Mouse (Mus musculus) MEL (cell line): ENCODE data around the gene Pfn1. TPM values are rescaled to one million over a fixed set of nuclear protein-coding genes. Genes with fewer than 3 reads are reported as not detected.

ENCODE experiments used
- DNase-seq: peaks from one replicate; pipeline ENCODE4 v3.0.0; 2011; ENCODE audit warnings: low read depth, low spot score
- H3K27ac ChIP-seq: 2 replicates; pipeline ENCODE4 v1.5.1; 2012; ENCODE audit warnings: low read depth, mild to moderate bottlenecking, control low read depth, low read length, moderate library complexity; ENCODE audit not compliant: control insufficient read depth
- H3K27me3 ChIP-seq, 2 experiments: fragments of 150-350 bp in 1 of 2; sonication (generic) in 1 of 2; 2 replicates each; pipeline ENCODE4 v1.6.1; 2012; ENCODE audit warnings: low read length in 2 of 2, mild to moderate bottlenecking in 2 of 2, improper control_type of control experiment in 1 of 2, moderate library complexity in 1 of 2; ENCODE audit not compliant: insufficient read depth in 2 of 2, control insufficient read depth in 1 of 2
- H3K36me3 ChIP-seq, 2 experiments: 2 replicates each; pipeline ENCODE4 v1.6.1; 2012 to 2014; ENCODE audit warnings: low read length in 2 of 2, improper control_type of control experiment in 1 of 2, inconsistent platforms in 1 of 2, mild to moderate bottlenecking in 1 of 2; ENCODE audit not compliant: insufficient read depth in 2 of 2, control insufficient read depth in 1 of 2
- H3K4me1 ChIP-seq, 2 experiments: fragments of 150-350 bp in 1 of 2; sonication (generic) in 1 of 2; 2 replicates each; pipeline ENCODE4 v1.6.1; 2012; ENCODE audit warnings: low read length in 2 of 2, improper control_type of control experiment in 1 of 2, mild to moderate bottlenecking in 1 of 2; ENCODE audit not compliant: insufficient read depth in 2 of 2, control insufficient read depth in 1 of 2
- H3K4me3 ChIP-seq, 2 experiments: fragments of 150-350 bp in 1 of 2; sonication (generic) in 1 of 2; 2 replicates each; pipeline ENCODE4 v1.5.1; 2012; ENCODE audit warnings: low read depth in 2 of 2, low read length in 2 of 2, mild to moderate bottlenecking in 2 of 2, moderate library complexity in 2 of 2, control low read depth in 1 of 2, improper control_type of control experiment in 1 of 2; ENCODE audit not compliant: control insufficient read depth in 1 of 2, insufficient read depth in 1 of 2
- H3K79me2 ChIP-seq: 2 replicates; pipeline ENCODE4 v1.6.1; 2012; ENCODE audit warnings: mild to moderate bottlenecking, low read length, moderate library complexity; ENCODE audit not compliant: control insufficient read depth, poor library complexity, insufficient read depth
- H3K9ac ChIP-seq: 2 replicates; pipeline ENCODE4 v1.6.1; 2012; ENCODE audit warnings: low read depth, mild to moderate bottlenecking, control low read depth, low read length, moderate library complexity; ENCODE audit not compliant: control insufficient read depth, poor library complexity, severe bottlenecking
- H3K9me3 ChIP-seq: fragments of 150-350 bp; sonication (generic); replicated peaks from 2 replicates; pipeline ENCODE4 v1.6.1; 2012; ENCODE audit warnings: mild to moderate bottlenecking, low read length, improper control_type of control experiment, moderate library complexity; ENCODE audit not compliant: insufficient read depth
- CHD1 ChIP-seq: IDR thresholded peaks from 2 replicates; pipeline ENCODE4 v1.6.1; 2012; ENCODE audit warnings: low read depth, mild to moderate bottlenecking, inconsistent platforms, low read length, improper control_type of control experiment
- CHD2 ChIP-seq: IDR thresholded peaks from 2 replicates; pipeline ENCODE4 v1.6.1; 2011; ENCODE audit warnings: low read length, improper control_type of control experiment
- CTCF ChIP-seq, 3 experiments: IDR thresholded peaks in 2 of 3; conservative IDR thresholded peaks in 1 of 3; 2 replicates each; pipeline ENCODE4 v1.5.1; 2011 to 2012; ENCODE audit warnings: low read length in 3 of 3, low read depth in 2 of 3, mild to moderate bottlenecking in 2 of 3, improper control_type of control experiment in 1 of 3, inconsistent platforms in 1 of 3, mixed read lengths in 1 of 3, moderate library complexity in 1 of 3; ENCODE audit not compliant: control insufficient read depth in 1 of 3, insufficient read depth in 1 of 3, poor library complexity in 1 of 3, severe bottlenecking in 1 of 3
- E2F4 ChIP-seq: IDR thresholded peaks from 2 replicates; pipeline ENCODE4 v1.6.1; 2011; ENCODE audit warnings: low read depth, low read length, improper control_type of control experiment, borderline replicate concordance
- GABPA ChIP-seq: IDR thresholded peaks from 2 replicates; pipeline ENCODE4 v1.6.1; 2012; ENCODE audit warnings: low read depth, mild to moderate bottlenecking, inconsistent platforms, low read length, improper control_type of control experiment, moderate library complexity
- GATA1 ChIP-seq: IDR thresholded peaks from 2 replicates; pipeline ENCODE4 v1.6.1; 2011; ENCODE audit warnings: low read depth, low read length, improper control_type of control experiment
- HCFC1 ChIP-seq: IDR thresholded peaks from 2 replicates; pipeline ENCODE4 v1.6.1; 2012; ENCODE audit warnings: low read depth, mild to moderate bottlenecking, inconsistent platforms, low read length, improper control_type of control experiment, moderate library complexity
- JUND ChIP-seq: IDR thresholded peaks from 2 replicates; pipeline ENCODE4 v1.6.1; 2011; ENCODE audit warnings: low read depth, mild to moderate bottlenecking, improper control_type of control experiment, low read length
- KAT2A ChIP-seq: conservative IDR thresholded peaks from 2 replicates; pipeline ENCODE4 v1.6.1; 2012; ENCODE audit warnings: low read depth, low read length, improper control_type of control experiment, inconsistent platforms
- MAX ChIP-seq: IDR thresholded peaks from 2 replicates; pipeline ENCODE4 v1.6.1; 2011; ENCODE audit warnings: low read length, improper control_type of control experiment
- MEF2A ChIP-seq: IDR thresholded peaks from 2 replicates; pipeline ENCODE4 v1.6.1; 2014; ENCODE audit warnings: low read depth, mild to moderate bottlenecking, inconsistent platforms, low read length, improper control_type of control experiment; ENCODE audit not compliant: poor library complexity, insufficient replicate concordance, severe bottlenecking; ENCODE audit errors: extremely low read depth
- MYB ChIP-seq: IDR thresholded peaks from 2 replicates; pipeline ENCODE4 v1.6.1; 2011; ENCODE audit warnings: mild to moderate bottlenecking, low read depth, low read length, improper control_type of control experiment
- NELFE ChIP-seq: IDR thresholded peaks from 2 replicates; pipeline ENCODE4 v1.6.1; 2011; ENCODE audit warnings: low read depth, low read length, improper control_type of control experiment
- POLR2A ChIP-seq, 2 experiments: IDR thresholded peaks; 2 replicates each; pipeline ENCODE4 v1.6.1; 2011 to 2012; ENCODE audit warnings: low read length in 2 of 2, mild to moderate bottlenecking in 2 of 2, control low read depth in 1 of 2, improper control_type of control experiment in 1 of 2, low read depth in 1 of 2, moderate library complexity in 1 of 2; ENCODE audit not compliant: control insufficient read depth in 1 of 2, insufficient read depth in 1 of 2, poor library complexity in 1 of 2
- POLR2AphosphoS2 ChIP-seq: IDR thresholded peaks from 2 replicates; pipeline ENCODE4 v1.6.1; 2011; ENCODE audit warnings: low read length, improper control_type of control experiment
- RAD21 ChIP-seq: IDR thresholded peaks from 2 replicates; pipeline ENCODE4 v1.6.1; 2011; ENCODE audit warnings: mild to moderate bottlenecking, low read depth, low read length, improper control_type of control experiment
- SIN3A ChIP-seq: IDR thresholded peaks from 2 replicates; pipeline ENCODE4 v1.6.1; 2012; ENCODE audit warnings: low read length, improper control_type of control experiment, inconsistent platforms
- TAL1 ChIP-seq: IDR thresholded peaks from 2 replicates; pipeline ENCODE4 v1.6.1; 2012; ENCODE audit warnings: mild to moderate bottlenecking, inconsistent platforms, low read length, moderate library complexity, mixed read lengths
- TCF12 ChIP-seq: IDR thresholded peaks from 2 replicates; pipeline ENCODE4 v1.6.1; 2014; ENCODE audit warnings: low read depth, mild to moderate bottlenecking, inconsistent platforms, low read length, improper control_type of control experiment, moderate library complexity
- ZKSCAN1 ChIP-seq: IDR thresholded peaks from 2 replicates; pipeline ENCODE4 v1.6.1; 2012; ENCODE audit warnings: low read depth, mild to moderate bottlenecking, inconsistent platforms, low read length, improper control_type of control experiment, moderate library complexity
- polyA plus RNA-seq, 2 experiments: library from polyadenylated mRNA; stranded (reverse) in 1 of 2; unstranded in 1 of 2; fragments of >175 nt in 1 of 2; fragments of >200 nt in 1 of 2; gene quantifications; 2 replicates each; pipeline versions ENCODE4 v1.2.1 to v1.2.4; 2012; ENCODE audit warnings: low replicate concordance in 2 of 2, low read depth in 1 of 2; ENCODE audit not compliant: insufficient read length in 2 of 2, insufficient read depth in 1 of 2, missing spikeins in 1 of 2
- total RNA-seq: library from RNA; depleted of rRNA; stranded (reverse); fragments of 300-350 nt; gene quantifications from 2 replicates; pipeline ENCODE4 v1.2.3, GENCODE M21; 2012

Gene Pfn1
- total and polyA plus RNA-seq, 3 experiments, result 1,332 to 5,980 (median 2,392) TPM

- H3K27ac ChIP-seq, result no peak overlapping the region
- H3K27me3 ChIP-seq, result no peaks in the 10 kb centered on the region
- peaks cover 1 to 8% of the 10 kb centered on the region in 2 experiments; a peak in 3 of 4 replicates for H3K36me3 ChIP-seq
- TF ChIP-seq POLR2A (IDR thresholded peaks at IDR 0.05; ENCODE audit: control insufficient read depth in 1 of 2, insufficient read depth in 1 of 2, low read depth in 1 of 2, low read length in 2 of 2, poor library complexity in 1 of 2), result no peak
- TF ChIP-seq MEF2A, result no peak
- no peak for TF ChIP-seq HCFC1
- TF ChIP-seq ZKSCAN1, result no peak
- no peak for TF ChIP-seq SIN3A
- TF ChIP-seq TCF12, result no peak
- TF ChIP-seq GATA1, result no peak
- no peak for TF ChIP-seq JUND
- TF ChIP-seq TAL1, result no peak
- no peaks in the 10 kb centered on the region for H3K9me3 ChIP-seq
- H3K4me3 ChIP-seq, result no peak overlapping the region
- DNase-seq, result no peak
- H3K4me1 ChIP-seq, result peaks cover 2 to 14% of the 10 kb centered on the region in 2 experiments; a peak in 3 of 4 replicates
- peaks cover 26% of the 10 kb centered on the region for H3K79me2 ChIP-seq
- H3K9ac ChIP-seq, result no peak overlapping the region
Measured at GRCm38 (mm10) chr11:70658521-70658920, 4.1 kb upstream of the Pfn1 start.

DNA sequence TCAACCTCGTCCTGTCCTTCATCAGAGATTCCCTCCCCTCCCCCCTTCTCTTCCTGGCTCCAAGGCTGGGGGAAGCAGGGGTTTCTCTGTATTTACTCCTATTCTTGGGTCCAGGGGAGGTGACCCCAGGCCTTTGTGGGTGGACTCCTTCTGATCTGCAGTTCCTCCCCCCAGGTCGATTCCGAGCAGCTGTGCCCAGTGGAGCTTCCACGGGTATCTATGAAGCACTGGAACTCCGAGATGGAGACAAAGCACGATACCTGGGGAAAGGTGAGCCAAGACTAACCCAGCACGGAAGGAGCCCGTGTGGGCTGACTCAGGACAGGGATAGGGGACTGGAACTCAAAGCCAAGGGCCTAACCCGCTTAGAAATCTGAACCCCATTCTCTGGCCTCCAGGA lies 3.5 kb upstream of the Pfn1 start:
- no peaks in the 10 kb centered on the region for H3K27me3 ChIP-seq
- no peak overlapping the region for H3K27ac ChIP-seq
- TF ChIP-seq JUND (no peak), CTCF (IDR thresholded peaks at IDR 0.05 in 2 of 3, conservative IDR thresholded peaks at IDR 0.05 in 1 of 3; ENCODE audit: control insufficient read depth in 1 of 3, insufficient read depth in 1 of 3, low read depth in 2 of 3, low read length in 3 of 3, poor library complexity in 1 of 3, severe bottlenecking in 1 of 3) (no peak), NELFE (no peak), MEF2A (no peak), GABPA (no peak), SIN3A (no peak), MAX (no peak), CHD2 (no peak), RAD21 (no peak)
- peaks cover 2 to 14% of the 10 kb centered on the region in 2 experiments for H3K4me1 ChIP-seq
- H3K4me3 ChIP-seq, result no peak overlapping the region
- H3K79me2 ChIP-seq, result peaks cover 31% of the 10 kb centered on the region
- peaks cover 3 to 8% of the 10 kb centered on the region in 2 experiments for H3K36me3 ChIP-seq
- no peak for DNase-seq
- no peaks in the 10 kb centered on the region for H3K9me3 ChIP-seq
- no peak overlapping the region for H3K9ac ChIP-seq

- no peak for DNase-seq
- Histone ChIP-seq H3K27me3 (no peaks in the 10 kb centered on the region), H3K4me3 (no peak overlapping the region), H3K27ac (peak overlapping the region; percentile 99), H3K9ac (peak overlapping the region; percentile 88; the same call in 1 of the 2 replicates), H3K79me2 (peaks cover 35% of the 10 kb centered on the region), H3K4me1 (peaks cover 2 to 18% of the 10 kb centered on the region in 2 experiments), H3K9me3 (no peaks in the 10 kb centered on the region), H3K36me3 (peaks cover 3 to 13% of the 10 kb centered on the region in 2 experiments)
- TF ChIP-seq KAT2A (no peak), JUND (no peak), CHD1 (no peak), MYB (no peak), NELFE (0 out of 2 replicates have a peak, but pooled peaks have one; percentile 5), E2F4 (no peak), POLR2A (IDR thresholded peaks at IDR 0.05; ENCODE audit: control insufficient read depth in 1 of 2, insufficient read depth in 1 of 2, low read depth in 1 of 2, low read length in 2 of 2, poor library complexity in 1 of 2) (no peak), POLR2AphosphoS2 (no peak)
Measured at GRCm38 (mm10) chr11:70657573-70657972, 3.1 kb upstream of the Pfn1 start.
